Mouse (Mus musculus): ENCODE results near the gene Traip. TPM values are rescaled to one million over a fixed set of nuclear protein-coding genes. Genes with fewer than 3 reads are reported as not detected.

Traip gene
- polyA plus RNA-seq, 1 experiment from 2014 or later: 17.1 TPM

Other genes with a start within 250 kb of the Traip start
- gene Sema3f, start 239.7 kb upstream of the Traip start, polyA plus RNA-seq (2015; fragmentation: Nextera tagmentation; extraction: Ambion mirVana): 11.0 and 14.9 TPM in 2 replicates
- gene Rbm5, start 179.1 kb upstream of the Traip start, polyA plus RNA-seq (2015; fragmentation: Nextera tagmentation; extraction: Ambion mirVana): 294 and 303 TPM in 2 replicates
- gene Rbm6, start 76.9 kb upstream of the Traip start, polyA plus RNA-seq (2015; fragmentation: Nextera tagmentation; extraction: Ambion mirVana): 115 and 140 TPM in 2 replicates
- 24.8 and 25.2 TPM in 2 replicates for gene Mon1a, start 62.0 kb upstream of the Traip start, polyA plus RNA-seq (2015; fragmentation: Nextera tagmentation; extraction: Ambion mirVana)
- gene Mst1r, start 43.3 kb upstream of the Traip start, polyA plus RNA-seq (2015; fragmentation: Nextera tagmentation; extraction: Ambion mirVana): 0.91 and 1.3 TPM in 2 replicates
- gene Actl11, start 21.7 kb upstream of the Traip start, polyA plus RNA-seq (2015; fragmentation: Nextera tagmentation; extraction: Ambion mirVana): not detected in 2 replicates
- gene Camkv, start 14.5 kb upstream of the Traip start, polyA plus RNA-seq (2015; fragmentation: Nextera tagmentation; extraction: Ambion mirVana): 117 and 140 TPM in 2 replicates
- gene Uba7, start 25.4 kb downstream of the Traip start, polyA plus RNA-seq (2015; fragmentation: Nextera tagmentation; extraction: Ambion mirVana): 3.2 and 3.7 TPM in 2 replicates
- gene Gm20661, start 32.9 kb downstream of the Traip start, polyA plus RNA-seq (2015; fragmentation: Nextera tagmentation; extraction: Ambion mirVana): 0.65 and 0.92 TPM in 2 replicates
- 12.8 and 14.2 TPM in 2 replicates for gene Inka1, start 35.7 kb downstream of the Traip start, polyA plus RNA-seq (2015; fragmentation: Nextera tagmentation; extraction: Ambion mirVana)
- 1.2 TPM in 2 replicates for gene Cdhr4, start 42.4 kb downstream of the Traip start, polyA plus RNA-seq (2015; fragmentation: Nextera tagmentation; extraction: Ambion mirVana)
- 0.67 and 1.4 TPM in 2 replicates for gene Gm20662, start 46.2 kb downstream of the Traip start, polyA plus RNA-seq (2015; fragmentation: Nextera tagmentation; extraction: Ambion mirVana)
- gene Ip6k1, start 52.4 kb downstream of the Traip start, polyA plus RNA-seq (2015; fragmentation: Nextera tagmentation; extraction: Ambion mirVana): 110 and 116 TPM in 2 replicates
- gene Gmppb, start 99.1 kb downstream of the Traip start, polyA plus RNA-seq (2015; fragmentation: Nextera tagmentation; extraction: Ambion mirVana): 19.6 and 21.2 TPM in 2 replicates
- 2.5 and 3.4 TPM in 2 replicates for gene Amigo3, start 103.0 kb downstream of the Traip start, polyA plus RNA-seq (2015; fragmentation: Nextera tagmentation; extraction: Ambion mirVana)
- not detected in 2 replicates for gene Mst1, start 130.3 kb downstream of the Traip start, polyA plus RNA-seq (2015; fragmentation: Nextera tagmentation; extraction: Ambion mirVana)
- gene Rnf123, start 133.2 kb downstream of the Traip start, polyA plus RNA-seq (2015; fragmentation: Nextera tagmentation; extraction: Ambion mirVana): 44.5 and 53.1 TPM in 2 replicates
- 41.3 and 46.2 TPM in 2 replicates for gene Apeh, start 144.5 kb downstream of the Traip start, polyA plus RNA-seq (2015; fragmentation: Nextera tagmentation; extraction: Ambion mirVana)
- 7.0 and 8.5 TPM in 2 replicates for gene Bsn, start 240.2 kb downstream of the Traip start, polyA plus RNA-seq (2015; fragmentation: Nextera tagmentation; extraction: Ambion mirVana)

Data from forebrain, embryonic 16.5 days (tissue).